Mouse (Mus musculus) forebrain, embryonic 11.5 days (tissue): Measurements from ENCODE around the gene Ide. TPM values are rescaled to one million over a fixed set of nuclear protein-coding genes. Genes with fewer than 3 reads are reported as not detected.
"Not testable (repeated sequence)": the region's sequence is repeated elsewhere in the genome, so short reads cannot be mapped to it uniquely, and the experiment has no call there.

Source experiments
- ATAC-seq: fragments of 200-750 bp; cut with Nextera tagmentation; replicated peaks from 2 replicates; pipeline ENCODE4 v1.8.0; 2017; ENCODE audit warnings: moderate TSS enrichment; ENCODE audit not compliant: low FRiP score
- DNase-seq: peaks from one replicate; pipeline ENCODE4 v3.0.0-alpha.2; 2017; ENCODE audit warnings: low spot score
- H3K27ac ChIP-seq: fragments of 300-500 bp; sonication (generic); 2 replicates; pipeline ENCODE4 v1.5.1; 2014; ENCODE audit warnings: low read depth, low read length
- H3K27me3 ChIP-seq: fragments of 300-500 bp; sonication (generic); 2 replicates; pipeline ENCODE4 v1.6.1; 2014; ENCODE audit warnings: mild to moderate bottlenecking, low read length, mixed read lengths; ENCODE audit not compliant: control insufficient read depth, insufficient read depth
- H3K36me3 ChIP-seq: fragments of 300-500 bp; sonication (generic); 2 replicates; pipeline ENCODE4 v1.6.1; 2014; ENCODE audit warnings: mild to moderate bottlenecking, low read length, moderate library complexity, mixed read lengths; ENCODE audit not compliant: control insufficient read depth, insufficient read depth
- H3K4me1 ChIP-seq: fragments of 300-500 bp; sonication (generic); replicated peaks from 2 replicates; pipeline ENCODE4 v1.6.1; 2014; ENCODE audit warnings: low read length, mixed read lengths; ENCODE audit not compliant: control insufficient read depth, insufficient read depth
- H3K4me2 ChIP-seq: fragments of 300-500 bp; sonication (generic); 2 replicates; pipeline ENCODE4 v1.6.1; 2014; ENCODE audit warnings: low read depth, mild to moderate bottlenecking, low read length, moderate library complexity, mixed read lengths; ENCODE audit not compliant: severe bottlenecking
- H3K4me3 ChIP-seq: fragments of 300-500 bp; sonication (generic); 2 replicates; pipeline ENCODE4 v1.5.1; 2014; ENCODE audit warnings: low read depth, low read length
- H3K9ac ChIP-seq: fragments of 300-500 bp; sonication (generic); 2 replicates; pipeline ENCODE4 v1.6.1; 2014; ENCODE audit warnings: low read length
- H3K9me3 ChIP-seq: fragments of 300-500 bp; sonication (generic); 2 replicates; pipeline ENCODE4 v1.6.1; 2016; ENCODE audit warnings: low read length, mixed read lengths; ENCODE audit not compliant: control insufficient read depth
- WGBS: fragments of 180-500 bp; shearing (Covaris S2); extraction: QIAGEN DNeasy Blood & Tissue Kit; methylation state at CpG from one replicate; pipeline ENCODE4 v1.1.7; 2014; 5-methylcytosine and 5-hydroxymethylcytosine counted together
- polyA plus RNA-seq: library from polyadenylated mRNA; unstranded; fragments of >200 nt; fragmentation: Nextera tagmentation; extraction: Ambion mirVana; gene quantifications from 2 replicates; pipeline ENCODE4 v1.2.1, GENCODE M21; 2014

Gene Ide
- polyA plus RNA-seq, 1 experiment from 2014 or later, result 71.6 TPM

DNA sequence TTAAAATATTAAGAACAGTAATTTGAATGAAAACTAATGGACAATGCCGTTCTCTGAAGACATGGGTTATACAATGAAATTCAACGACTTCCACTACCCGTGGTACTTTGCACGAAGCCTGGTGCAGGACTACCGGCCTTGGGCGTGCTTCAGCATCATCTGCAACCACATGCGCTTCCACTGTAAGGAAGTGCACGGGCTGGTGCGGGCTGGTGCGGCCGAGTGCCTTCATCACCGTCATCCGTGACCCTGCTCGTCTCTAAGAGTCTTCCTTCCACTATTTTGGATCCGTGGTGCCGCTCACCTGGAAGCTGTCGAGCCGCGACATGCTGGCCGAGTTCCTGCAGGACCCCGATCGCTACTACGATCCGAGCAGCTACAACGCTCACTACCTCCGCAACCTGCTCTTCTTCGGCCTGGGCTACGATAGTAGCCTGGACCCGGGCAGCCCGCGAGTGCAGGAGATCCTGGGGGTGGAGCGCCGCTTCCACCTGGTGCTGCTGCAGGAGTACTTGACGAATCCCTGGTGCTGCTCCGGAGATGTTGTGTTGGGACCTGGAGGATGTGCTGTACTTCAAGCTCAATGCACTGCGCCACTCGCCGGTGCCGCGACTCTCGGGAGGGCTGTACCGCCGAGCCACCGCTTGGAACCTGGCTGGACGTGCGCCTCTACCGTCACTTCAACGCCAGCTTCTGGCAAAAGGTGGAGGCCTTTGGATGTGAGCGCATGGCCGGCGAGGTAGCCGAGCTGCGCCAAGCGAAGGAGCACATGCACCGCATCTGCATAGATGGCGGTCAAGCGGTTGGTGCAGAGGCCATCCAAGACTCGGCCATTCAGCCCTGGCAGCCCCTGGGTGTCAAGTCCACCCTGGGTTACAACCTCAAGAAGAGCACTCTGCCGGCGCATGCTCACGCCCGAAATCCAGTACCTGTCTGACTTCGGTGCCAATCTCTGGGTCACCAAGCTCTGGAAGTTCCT lies 103.8 kb downstream of the Ide start:
- peak overlapping the region; percentile 61 for H3K4me2 ChIP-seq
- H3K9me3 ChIP-seq, result no peaks in the 10 kb centered on the region
- peaks cover 3% of the 10 kb centered on the region; the same call in 1 of the 2 replicates for H3K4me1 ChIP-seq
- 3% methylated on average over 63 of the region's 63 CpGs for WGBS
- DNase-seq (peak; percentile 65), ATAC-seq (peak; percentile 58; the same call in 1 of the 2 replicates)
- no peak overlapping the region for H3K27ac ChIP-seq
- peak overlapping the region; percentile 37; the same call in 1 of the 2 replicates for H3K9ac ChIP-seq
- peaks cover 11% of the 10 kb centered on the region for H3K27me3 ChIP-seq
- no peaks in the 10 kb centered on the region for H3K36me3 ChIP-seq
- peak overlapping the region; percentile 25 for H3K4me3 ChIP-seq

- not testable (repeated sequence) for ATAC-seq
These were observed 105.1 kb downstream of the Ide start for GRCm38 (mm10) chr19:37232598-37232997.

GRCm38 (mm10) chr19:37225197-37225862 lies 112.3 kb downstream of the Ide start:
- Histone ChIP-seq H3K36me3 (peaks cover 7% of the 10 kb centered on the region), H3K4me3 (no peak overlapping the region), H3K9me3 (no peaks in the 10 kb centered on the region), H3K9ac (no peak overlapping the region), H3K4me2 (no peak overlapping the region), H3K27ac (no peak overlapping the region), H3K27me3 (no peaks in the 10 kb centered on the region), H3K4me1 (no peaks in the 10 kb centered on the region)
- ATAC-seq (no peak), DNase-seq (no peak)
- 85% methylated on average over 6 of the region's 6 CpGs for whole genome bisulfite sequencing

More at GRCm38 (mm10) chr19:37232598-37232997, 105.1 kb downstream of the Ide start:
- not testable (repeated sequence) for H3K9me3 ChIP-seq, H3K4me2 ChIP-seq, H3K9ac ChIP-seq, H3K4me1 ChIP-seq, H3K4me3 ChIP-seq, DNase-seq, H3K27ac ChIP-seq, H3K36me3 ChIP-seq
- whole genome bisulfite sequencing, result 86% methylated on average over 9 of the region's 9 CpGs
- H3K27me3 ChIP-seq, result peaks cover 11% of the 10 kb centered on the region

Other genes with a start within 250 kb of the Ide start
- 146 and 165 TPM in 2 replicates for gene March5, start 130.3 kb downstream of the Ide start, polyA plus RNA-seq
- gene Cpeb3, start 129.3 kb downstream of the Ide start, polyA plus RNA-seq, result 1.6 and 2.4 TPM in 2 replicates
- gene Kif11, start 38.6 kb upstream of the Ide start, polyA plus RNA-seq, result 112 and 121 TPM in 2 replicates
- 4.5 and 5.1 TPM in 2 replicates for gene Hhex, start 97.0 kb upstream of the Ide start, polyA plus RNA-seq
- 9.1 and 10.2 TPM in 2 replicates for gene Exoc6, start 212.6 kb upstream of the Ide start, polyA plus RNA-seq